Mouse (Mus musculus) frontal cortex, adult (tissue): Measurements from ENCODE around the gene S100a11.
"Not testable (repeated sequence)": the region's sequence is repeated elsewhere in the genome, so short reads cannot be mapped to it uniquely, and the experiment has no call there.

Experiments
- ATAC-seq: cut with Nextera tagmentation; 2 replicates; pipeline ENCODE4 v1.9.2; 2017; ENCODE audit warnings: mild to moderate bottlenecking, moderate library complexity, mixed read lengths; ENCODE audit not compliant: low TSS enrichment

S100a11 gene

GRCm38 (mm10) chr3:93520330-93521193 lies at the start of gene S100a11:
Gene S100a11 (plus strand): TSS chr3:93520488.
- ATAC-seq = no peak

GRCm38 (mm10) chr3:93480053-93480452 lies 40.2 kb upstream of the S100a11 start:
- no peak for ATAC-seq

GRCm38 (mm10) chr3:93481982-93482616 lies 38.2 kb upstream of the S100a11 start:
- no peak for ATAC-seq

GRCm38 (mm10) chr3:93485611-93486010 lies 34.7 kb upstream of the S100a11 start:
- peak; percentile 62; the same call in 1 of the 2 replicates for ATAC-seq

- no peak for ATAC-seq
Measured at GRCm38 (mm10) chr3:93488541-93488940, 31.7 kb upstream of the S100a11 start.

- no peak for ATAC-seq
Measured at GRCm38 (mm10) chr3:93492176-93492575, 28.1 kb upstream of the S100a11 start.

- ATAC-seq = peak; percentile 100
Measured at GRCm38 (mm10) chr3:93493992-93494391, 26.3 kb upstream of the S100a11 start.

GRCm38 (mm10) chr3:93494774-93495173 lies 25.5 kb upstream of the S100a11 start:
- ATAC-seq = not testable (repeated sequence)

GRCm38 (mm10) chr3:93497131-93497530 lies 23.2 kb upstream of the S100a11 start:
- ATAC-seq = no peak

- peak; percentile 86 for ATAC-seq
Measured at GRCm38 (mm10) chr3:93499129-93499528, 21.2 kb upstream of the S100a11 start.

- ATAC-seq = peak; percentile 50
Measured at GRCm38 (mm10) chr3:93504536-93505189, 15.6 kb upstream of the S100a11 start.

- ATAC-seq = no peak
Measured at GRCm38 (mm10) chr3:93505960-93506863, 14.1 kb upstream of the S100a11 start.

- no peak for ATAC-seq
Measured at GRCm38 (mm10) chr3:93506881-93507325, 13.4 kb upstream of the S100a11 start.

GRCm38 (mm10) chr3:93509301-93509700 lies 11.0 kb upstream of the S100a11 start:
- ATAC-seq = no peak

GRCm38 (mm10) chr3:93511036-93511435 lies 9.3 kb upstream of the S100a11 start:
- no peak for ATAC-seq

- no peak for ATAC-seq
Measured at GRCm38 (mm10) chr3:93511801-93512200, 8.5 kb upstream of the S100a11 start.

- no peak for ATAC-seq
Measured at GRCm38 (mm10) chr3:93512386-93513101, 7.7 kb upstream of the S100a11 start.

- ATAC-seq = no peak
Measured at GRCm38 (mm10) chr3:93514628-93515027, 5.7 kb upstream of the S100a11 start.

GRCm38 (mm10) chr3:93517343-93517742 lies 2.9 kb upstream of the S100a11 start:
- no peak for ATAC-seq

GRCm38 (mm10) chr3:93519856-93520329 lies 395 bp upstream of the S100a11 start:
- no peak for ATAC-seq
